Mouse (Mus musculus) liver, adult (tissue): Measurements from ENCODE around the gene Tcf20.

Experiments used
- GATA4 ChIP-seq: IDR thresholded peaks from 2 replicates; pipeline ENCODE4 v1.6.1; 2014; ENCODE audit warnings: mild to moderate bottlenecking, low read length; ENCODE audit not compliant: insufficient replicate concordance

Gene Tcf20

DNA sequence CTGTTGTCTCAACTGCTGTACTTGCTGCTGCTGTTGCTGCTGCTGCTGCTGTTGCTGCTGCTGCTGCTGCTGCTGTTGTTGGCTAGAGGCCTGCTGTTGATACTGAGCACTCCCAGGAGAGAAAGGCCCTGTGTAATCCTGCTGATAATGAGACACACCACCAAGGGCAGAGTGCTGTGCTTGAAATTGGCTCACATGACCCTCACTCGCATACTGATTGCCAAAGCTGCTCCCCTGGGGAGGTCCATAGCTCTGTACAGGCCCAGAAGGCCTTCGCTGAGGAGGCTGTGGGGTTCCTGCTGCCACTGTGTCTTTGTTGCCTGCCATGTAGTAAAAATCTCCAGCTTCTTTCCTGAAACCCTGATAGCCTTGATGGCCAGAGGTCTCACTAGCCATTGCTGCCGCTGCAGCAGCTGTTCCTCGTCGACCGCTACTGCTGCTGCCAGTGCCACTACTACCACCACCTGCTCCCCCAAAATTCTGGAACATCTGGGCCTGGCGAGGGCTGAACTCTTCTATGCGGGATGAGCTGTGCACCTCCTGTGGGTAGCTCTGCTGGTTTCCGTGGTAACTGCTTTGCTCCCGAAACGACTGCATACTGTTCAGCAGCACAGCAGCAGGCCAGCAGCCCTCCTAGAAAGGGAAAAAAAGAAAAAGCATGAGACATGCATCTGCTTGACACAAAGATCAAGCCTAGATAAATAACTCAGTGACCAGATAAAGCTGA is 130.9 kb downstream of the Tcf20 start:
- no peak for TF ChIP-seq GATA4

DNA sequence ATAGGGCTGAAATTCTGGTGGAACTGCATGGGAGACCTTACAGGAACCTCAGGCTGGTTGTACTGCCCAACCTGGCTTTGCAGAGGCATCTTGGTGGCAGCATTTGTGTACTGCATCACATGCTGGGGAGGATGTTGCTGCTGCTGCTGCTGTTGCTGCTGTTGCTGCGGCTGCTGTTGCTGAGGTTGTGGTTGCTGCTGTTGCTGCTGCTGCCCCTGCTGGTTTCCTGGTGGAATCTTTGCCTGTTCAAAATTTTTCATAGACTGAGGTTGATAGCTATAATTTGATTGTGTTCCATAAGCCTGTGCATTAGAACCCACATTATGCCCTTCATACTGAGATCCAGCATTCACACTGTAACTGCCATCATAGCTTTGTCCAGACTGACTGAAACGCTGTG is 131.6 kb downstream of the Tcf20 start:
- TF ChIP-seq GATA4, result no peak

DNA sequence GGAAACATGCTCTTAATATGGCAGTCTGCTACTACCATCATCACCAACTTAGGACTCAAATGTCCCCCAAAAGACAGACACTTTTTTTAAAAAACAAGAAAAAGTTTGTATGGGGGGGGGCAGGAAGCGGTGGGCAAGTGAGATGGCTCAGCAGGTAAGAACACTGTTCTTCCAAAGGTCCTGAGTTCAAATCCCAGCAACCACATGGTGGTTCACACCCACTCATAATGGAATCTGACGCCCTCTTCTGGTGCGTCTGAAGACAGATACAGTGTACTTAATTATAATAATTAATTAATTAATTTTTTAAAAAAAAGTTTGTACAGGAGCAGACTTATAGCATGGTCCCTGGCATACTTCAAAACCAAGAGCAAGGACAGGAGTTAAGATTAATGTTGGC is 148.5 kb downstream of the Tcf20 start:
- no peak for TF ChIP-seq GATA4

DNA sequence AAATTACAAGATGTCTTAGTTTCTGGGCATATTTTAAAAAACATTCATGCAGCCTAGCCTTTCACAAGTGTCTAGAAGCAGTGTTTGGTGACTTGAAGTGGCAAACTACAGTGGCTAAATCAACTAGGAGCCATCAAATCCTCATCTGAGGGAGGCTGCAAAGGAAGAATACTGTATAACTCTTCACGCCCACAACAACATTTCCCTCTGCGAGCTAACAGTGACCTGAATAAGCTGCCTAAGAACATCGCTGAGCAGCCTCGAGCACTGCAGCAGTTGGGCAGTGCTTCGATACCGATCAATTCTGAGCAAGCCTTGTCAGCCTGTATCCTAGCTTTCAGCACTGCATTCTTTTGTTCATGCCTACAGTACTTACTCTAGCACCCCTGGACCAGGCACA is 157.8 kb downstream of the Tcf20 start:
- TF ChIP-seq GATA4, result no peak

DNA sequence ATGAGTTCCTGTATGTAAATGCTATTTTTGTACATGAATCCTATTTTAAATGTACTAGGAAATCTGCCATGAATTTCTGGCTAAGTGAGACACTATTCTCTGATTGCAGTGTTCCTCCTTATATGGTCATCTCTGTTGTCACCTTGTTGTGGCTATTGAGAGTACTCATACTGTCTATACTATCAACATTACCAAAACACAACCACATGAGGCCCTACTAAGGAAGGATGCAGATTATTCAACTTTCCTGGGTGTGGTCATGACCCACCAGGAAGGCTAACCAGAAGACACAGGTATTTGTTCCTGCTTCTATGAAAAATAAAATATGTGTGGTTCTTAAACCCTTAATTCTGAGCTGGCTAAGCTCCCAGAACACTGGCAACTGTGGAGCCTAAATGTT is 161.8 kb downstream of the Tcf20 start:
- no peak for TF ChIP-seq GATA4

DNA sequence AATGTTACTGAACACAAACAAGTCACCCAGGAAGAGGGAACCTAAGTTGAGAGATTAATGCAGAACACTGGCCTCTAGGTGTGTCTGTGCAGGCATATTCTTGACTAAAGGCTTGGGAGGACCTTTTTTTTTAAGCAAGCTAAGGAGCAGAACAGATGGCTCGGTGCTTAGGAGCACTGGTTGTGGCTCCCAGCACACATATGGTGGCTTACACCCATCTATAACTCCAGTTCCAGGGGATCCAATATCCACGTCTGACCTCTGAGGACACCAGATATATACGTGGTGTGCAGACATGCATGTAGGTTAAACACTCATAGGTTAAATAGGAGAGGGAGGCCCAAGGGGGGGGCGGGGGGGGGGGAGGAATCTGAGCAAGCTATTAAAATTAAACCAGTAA is 165.3 kb downstream of the Tcf20 start:
- TF ChIP-seq GATA4, result no peak

DNA sequence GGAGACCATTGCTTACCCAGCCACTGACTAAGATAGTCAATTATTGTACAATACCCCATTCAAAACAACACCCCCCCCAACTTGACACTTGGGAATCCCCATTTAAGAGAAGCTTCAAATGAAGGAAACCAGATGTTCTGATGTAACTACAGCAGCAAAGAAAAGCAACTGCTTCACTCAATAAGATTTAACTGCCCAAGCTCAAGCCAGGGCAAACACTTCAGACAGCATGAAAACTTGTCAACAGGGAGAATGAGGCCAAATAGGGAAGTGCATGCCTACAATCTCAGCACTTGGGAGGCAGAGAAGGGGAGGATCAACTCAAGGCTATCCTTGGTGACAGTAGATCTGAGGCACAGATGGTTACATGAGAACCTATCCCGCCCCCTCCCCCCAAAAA is 166.0 kb downstream of the Tcf20 start:
- TF ChIP-seq GATA4, result no peak

DNA sequence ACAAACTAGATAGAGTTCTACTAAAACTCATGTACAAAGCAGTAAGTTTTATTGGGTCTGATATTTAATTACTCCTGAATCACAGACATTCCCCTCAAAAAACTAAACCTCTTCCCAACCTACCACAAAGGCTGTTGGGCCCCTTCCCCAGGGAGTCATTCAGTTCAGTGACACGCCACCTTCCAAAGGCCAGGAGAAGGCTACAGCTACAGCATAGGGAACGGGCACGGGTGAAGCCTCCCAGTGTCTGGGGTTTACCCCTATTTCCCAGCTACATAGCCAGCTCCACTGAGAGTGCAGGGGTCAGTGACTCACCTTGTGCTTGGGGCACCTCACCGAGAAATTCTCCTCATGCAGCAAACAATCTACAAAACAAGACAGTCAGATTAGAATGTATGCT is 172.4 kb downstream of the Tcf20 start:
- no peak for TF ChIP-seq GATA4

DNA sequence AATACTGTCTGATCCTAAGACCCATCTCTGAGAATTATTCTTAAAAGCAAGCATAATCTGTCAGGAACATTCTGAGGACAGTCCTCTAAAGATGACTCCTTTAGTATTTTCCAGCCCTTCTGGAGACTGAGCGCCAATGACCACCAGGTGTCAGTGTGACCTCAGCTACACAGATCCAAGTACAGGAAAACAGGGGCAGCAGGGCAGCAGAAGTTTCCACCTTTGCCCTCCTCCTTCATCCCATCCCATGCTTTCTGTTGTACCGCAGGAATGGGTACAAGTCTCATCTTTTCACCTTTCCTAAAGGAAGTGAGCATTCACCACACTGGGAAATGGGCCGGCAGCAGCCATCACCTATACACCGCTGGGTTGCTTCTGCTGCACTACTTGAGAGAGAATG is 172.9 kb downstream of the Tcf20 start:
- no peak for TF ChIP-seq GATA4

DNA sequence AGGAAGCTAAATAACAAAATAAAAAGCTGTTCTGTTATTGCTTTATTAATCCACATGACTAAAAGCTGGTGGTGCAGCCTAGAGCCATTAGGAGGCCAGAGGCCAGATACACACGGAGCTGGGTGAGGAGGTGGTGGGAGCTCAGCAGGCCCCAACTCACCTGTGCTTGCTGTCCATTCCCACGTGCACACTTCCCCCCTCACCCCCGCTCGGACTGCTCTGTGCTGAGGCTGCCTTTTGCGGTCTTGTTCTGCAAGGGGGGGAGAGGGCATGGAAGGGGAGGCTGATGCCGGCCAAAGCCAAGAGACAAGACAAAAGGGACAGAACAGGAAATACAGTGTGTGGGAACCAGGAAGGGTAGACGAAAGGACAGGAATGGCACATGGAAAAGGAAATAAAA is 173.4 kb downstream of the Tcf20 start:
- TF ChIP-seq GATA4, result no peak

DNA sequence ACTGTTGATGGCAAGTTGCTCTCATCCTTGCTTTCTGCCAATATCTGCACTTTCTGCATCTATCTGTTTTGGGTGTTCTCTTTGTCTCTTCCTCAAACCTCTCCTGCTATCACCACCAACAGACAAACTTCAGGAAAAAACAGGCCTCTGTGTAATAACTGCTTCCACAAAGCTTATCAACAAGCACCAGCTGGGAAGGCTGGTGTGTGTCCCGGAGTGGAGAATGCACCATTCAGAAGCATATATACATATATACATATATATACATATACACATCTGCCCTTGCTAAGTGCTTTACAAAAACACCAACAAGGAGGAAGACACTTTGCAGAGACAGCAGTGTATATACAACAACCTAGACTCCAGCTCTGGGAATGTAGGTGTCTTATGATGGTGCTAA is 177.1 kb downstream of the Tcf20 start:
- no peak for TF ChIP-seq GATA4

DNA sequence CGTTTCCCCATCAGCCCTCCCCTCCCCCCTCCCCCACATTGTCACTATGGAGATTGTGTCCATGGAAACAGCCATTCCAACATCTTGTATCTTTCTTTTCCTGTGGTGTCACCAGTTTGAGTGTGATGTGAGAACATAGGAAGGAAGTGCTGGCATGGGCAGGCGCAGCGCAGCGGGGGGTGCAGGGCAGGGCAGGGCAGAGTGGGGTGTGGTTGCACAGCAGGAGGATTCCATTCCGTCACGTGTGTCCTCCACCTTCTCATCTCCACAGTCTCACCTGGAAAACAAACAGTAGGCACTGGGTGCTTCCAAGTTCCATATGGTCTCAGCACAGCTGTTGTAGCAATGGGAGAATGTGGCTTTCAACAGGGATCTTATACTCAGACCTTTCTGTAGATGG is 178.2 kb downstream of the Tcf20 start:
- no peak for TF ChIP-seq GATA4

DNA sequence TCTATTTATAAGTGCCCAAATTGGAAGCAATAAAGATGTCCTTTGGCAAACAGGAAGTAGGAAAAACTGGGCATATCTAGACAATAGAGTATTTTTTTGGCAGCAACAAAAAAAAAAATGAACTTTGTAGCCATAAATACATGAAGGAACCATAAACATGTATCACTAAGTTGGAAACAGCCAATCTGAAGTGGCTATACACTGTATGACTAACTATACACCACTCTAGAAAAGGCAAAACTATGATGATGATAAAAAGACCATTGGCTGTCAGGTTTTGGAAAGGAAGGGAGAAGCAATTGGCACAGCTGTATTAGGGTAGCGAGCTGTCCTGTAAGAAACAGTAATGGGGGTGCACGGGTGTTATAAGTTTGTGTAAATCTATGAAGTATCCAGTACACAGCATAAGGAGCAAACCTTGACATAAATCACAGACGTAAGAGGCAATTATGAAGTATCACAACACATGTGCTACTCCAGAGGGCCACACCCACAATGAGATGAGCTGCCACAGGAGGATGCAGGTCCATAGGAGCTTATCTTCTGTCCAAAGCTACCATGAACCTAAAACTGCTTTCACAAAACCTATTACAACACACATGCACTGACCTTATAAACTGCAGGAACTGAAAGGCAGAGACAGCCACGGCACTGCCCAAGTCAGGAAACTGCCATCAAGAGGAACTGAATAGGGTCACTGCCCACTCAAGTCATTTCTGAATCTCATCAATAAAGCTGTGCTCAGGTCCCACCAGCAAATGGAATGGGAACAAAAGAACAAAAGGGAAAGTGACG is 180.5 kb downstream of the Tcf20 start:
- no peak for TF ChIP-seq GATA4

DNA sequence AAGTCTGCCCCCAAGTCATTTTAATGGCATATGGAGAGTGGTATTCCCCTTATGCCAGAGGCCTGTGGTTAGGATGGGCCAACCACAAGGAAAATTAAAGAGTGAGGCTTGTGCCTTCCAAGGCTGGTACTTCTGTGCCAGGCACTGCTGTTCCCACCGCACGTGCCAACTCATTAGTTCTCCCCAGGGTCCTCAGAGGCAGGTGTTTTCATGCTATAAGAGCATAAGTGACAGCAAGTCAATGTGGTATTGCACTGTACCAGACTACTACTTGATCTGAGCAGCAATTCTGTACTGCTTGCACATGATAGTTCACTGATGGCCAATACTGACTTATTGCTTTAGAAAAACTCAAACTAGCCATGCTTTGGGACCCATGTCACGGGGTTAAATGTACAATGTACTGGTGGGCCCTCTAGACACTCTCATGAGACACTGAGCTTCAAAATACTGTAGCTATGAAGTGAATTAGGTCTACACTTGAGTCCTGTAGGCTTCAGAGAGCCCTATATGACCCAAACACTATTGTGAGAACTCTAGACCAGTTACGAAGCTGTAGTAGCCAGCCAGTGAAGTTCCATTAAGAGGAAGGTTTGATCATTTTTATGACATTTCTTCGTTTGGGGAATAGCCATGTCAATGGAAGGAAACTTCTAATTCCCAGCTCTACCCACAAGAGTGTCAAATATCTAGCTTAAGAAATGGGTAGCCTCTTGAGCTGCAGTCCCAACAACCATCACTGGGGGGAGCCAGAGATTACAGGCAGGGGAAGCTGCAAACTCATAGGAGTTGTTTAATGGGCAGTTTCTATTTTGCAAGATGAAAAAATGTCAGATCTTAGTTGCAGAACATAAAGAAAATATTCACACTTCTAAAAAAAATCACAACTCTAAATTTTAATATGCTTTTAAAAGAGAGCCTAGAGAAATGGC is 182.7 kb downstream of the Tcf20 start:
- no peak for TF ChIP-seq GATA4

DNA sequence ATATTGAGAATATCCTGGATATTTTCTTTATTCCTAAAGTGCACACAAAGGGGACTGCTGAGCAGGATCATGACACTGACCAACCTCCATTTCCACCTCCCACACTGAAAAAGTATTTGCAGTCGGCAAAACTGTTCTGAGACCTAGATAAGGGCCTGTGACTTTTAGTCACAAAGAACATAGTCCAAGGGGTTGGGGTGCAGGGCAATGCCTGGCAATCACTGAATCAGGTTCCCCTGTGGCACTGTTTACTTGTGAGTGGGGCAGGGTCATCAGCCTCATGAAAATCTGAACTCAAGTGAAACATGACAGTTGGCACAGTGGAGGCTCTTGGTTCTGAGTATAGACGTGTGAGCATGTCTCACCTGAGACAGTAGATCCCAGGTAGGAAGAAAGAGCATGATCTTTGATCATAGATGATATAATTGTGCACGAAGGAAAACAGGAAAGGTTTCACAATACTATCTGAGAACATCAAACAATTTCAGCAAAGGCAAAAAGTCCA is 191.7 kb downstream of the Tcf20 start:
- peak; percentile 78; the same call in 1 of the 2 replicates for TF ChIP-seq GATA4
